Mouse (Mus musculus) G1E (cell line): ENCODE data around the gene Auts2. TPM values are rescaled to one million over a fixed set of nuclear protein-coding genes. Genes with fewer than 3 reads are reported as not detected.

Experiments
- ATAC-seq: 2 replicates; pipeline ENCODE4 v1.8.0; 2016; ENCODE audit warnings: mild to moderate bottlenecking; ENCODE audit not compliant: insufficient number of reproducible peaks, poor library complexity, low FRiP score, severe bottlenecking; ENCODE audit errors: extremely low read depth
- DNase-seq: peaks from one replicate; pipeline ENCODE4 v3.0.0; 2012; ENCODE audit warnings: low spot score
- H3K27me3 ChIP-seq: 2 replicates; pipeline ENCODE4 v1.6.1; 2012; ENCODE audit warnings: mild to moderate bottlenecking, low read length, inconsistent platforms; ENCODE audit not compliant: insufficient read depth
- H3K36me3 ChIP-seq: replicated peaks from 2 replicates; pipeline ENCODE3; 2012; ENCODE audit warnings: mild to moderate bottlenecking, inconsistent platforms
- H3K4me1 ChIP-seq: 2 replicates; pipeline ENCODE4 v1.6.1; 2012; ENCODE audit warnings: low read depth, low read length, inconsistent platforms, mixed read lengths; ENCODE audit not compliant: insufficient read depth
- H3K4me3 ChIP-seq: 2 replicates; pipeline ENCODE4 v1.5.1; 2012; ENCODE audit warnings: low read depth, mild to moderate bottlenecking, inconsistent platforms, low read length, moderate library complexity, mixed read lengths
- H3K9me3 ChIP-seq: replicated peaks from 2 replicates; pipeline ENCODE4 v1.6.1; 2012; ENCODE audit warnings: inconsistent platforms
- CTCF ChIP-seq: IDR thresholded peaks from 2 replicates; pipeline ENCODE4 v1.5.1; 2012; ENCODE audit warnings: low read depth, low read length, inconsistent platforms, mixed read lengths
- GATA1 ChIP-seq: IDR thresholded peaks from 2 replicates; pipeline ENCODE4 v1.6.1; 2012; ENCODE audit warnings: borderline replicate concordance, low read length, inconsistent platforms, mixed read lengths
- GATA2 ChIP-seq: IDR thresholded peaks from 2 replicates; pipeline ENCODE4 v1.6.1; 2012; ENCODE audit warnings: low read depth, low read length, inconsistent platforms, borderline replicate concordance
- POLR2AphosphoS5 ChIP-seq: IDR thresholded peaks from 2 replicates; pipeline ENCODE4 v1.6.1; 2012; ENCODE audit warnings: low read depth, low read length, inconsistent platforms; ENCODE audit not compliant: insufficient replicate concordance
- TAL1 ChIP-seq: conservative IDR thresholded peaks from 2 replicates; pipeline ENCODE4 v1.6.1; 2012; ENCODE audit warnings: low read depth, low read length, inconsistent platforms, mixed read lengths
- polyA plus RNA-seq: library from polyadenylated mRNA; stranded (reverse); fragments of >175 nt; gene quantifications from 2 replicates; pipeline ENCODE4 v1.2.3, GENCODE M21; 2012
- total RNA-seq, 2 experiments: library from RNA; stranded (forward) in 1 of 2; stranded (reverse) in 1 of 2; fragments of 200-1000 nt in 1 of 2; fragments of >200 nt in 1 of 2; fragmentation: Nextera tagmentation in 1 of 2; gene quantifications; 2 replicates each; pipeline ENCODE4 v1.2.3; 2014 to 2017

The Auts2 gene
- total and polyA plus RNA-seq, 3 experiments, result 0.09 to 1.3 (median 0.90) TPM

DNA sequence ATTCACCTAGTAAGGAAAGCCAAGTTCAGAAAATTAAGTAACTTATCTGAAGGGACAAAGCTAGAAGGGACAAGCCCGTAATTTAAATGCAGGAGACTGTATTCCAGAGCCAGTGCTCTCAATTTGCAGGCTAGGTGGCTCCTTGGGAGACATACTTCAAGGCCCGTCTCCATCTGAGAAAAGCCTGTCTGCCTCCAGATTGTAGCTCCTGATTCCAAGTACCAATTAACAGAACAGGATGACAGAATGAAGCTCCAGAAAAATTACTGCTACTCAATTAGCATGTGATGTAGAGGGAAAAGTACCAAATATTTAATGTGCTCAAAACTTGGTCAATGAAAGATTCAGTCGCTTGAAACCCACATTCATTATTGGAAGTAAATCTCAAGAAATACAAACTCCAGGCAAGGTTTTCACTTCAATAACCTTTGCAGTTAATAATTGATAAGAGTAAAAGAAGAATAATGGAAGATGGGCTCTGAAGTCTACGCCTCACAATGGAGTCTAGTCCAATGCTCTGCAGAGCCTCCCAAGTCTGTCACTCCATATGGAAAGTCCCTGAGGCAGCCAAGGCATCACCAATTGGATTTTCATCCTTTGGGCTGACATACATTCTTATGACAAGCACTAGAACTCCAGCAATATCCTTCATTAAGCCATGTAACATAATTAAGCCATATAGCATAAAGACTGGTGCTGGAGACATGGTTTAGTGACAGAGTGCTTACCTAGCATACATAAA, 97.8 kb downstream of the Auts2 start:
- H3K9me3 ChIP-seq, result no peaks in the 10 kb centered on the region; the same call in 1 of the 2 replicates

GRCm38 (mm10) chr5:132442948-132443347, 100.2 kb downstream of the Auts2 start:
- H3K4me1 ChIP-seq, result no peaks in the 10 kb centered on the region
- TF ChIP-seq CTCF (no peak), POLR2AphosphoS5 (no peak), TAL1 (no peak), GATA1 (no peak), GATA2 (no peak)

More for the DNA sequence above, 97.8 kb downstream of the Auts2 start:
- no peaks in the 10 kb centered on the region for H3K4me1 ChIP-seq
- H3K36me3 ChIP-seq, result no peaks in the 10 kb centered on the region
- ATAC-seq, result no peak
- no peak for TF ChIP-seq POLR2AphosphoS5
- TF ChIP-seq TAL1, result no peak
- TF ChIP-seq GATA2, result no peak
- no peak for TF ChIP-seq GATA1
- TF ChIP-seq CTCF, result no peak
- no peak for DNase-seq
- no peak overlapping the region for H3K4me3 ChIP-seq
- peaks cover 12% of the 10 kb centered on the region for H3K27me3 ChIP-seq

DNA sequence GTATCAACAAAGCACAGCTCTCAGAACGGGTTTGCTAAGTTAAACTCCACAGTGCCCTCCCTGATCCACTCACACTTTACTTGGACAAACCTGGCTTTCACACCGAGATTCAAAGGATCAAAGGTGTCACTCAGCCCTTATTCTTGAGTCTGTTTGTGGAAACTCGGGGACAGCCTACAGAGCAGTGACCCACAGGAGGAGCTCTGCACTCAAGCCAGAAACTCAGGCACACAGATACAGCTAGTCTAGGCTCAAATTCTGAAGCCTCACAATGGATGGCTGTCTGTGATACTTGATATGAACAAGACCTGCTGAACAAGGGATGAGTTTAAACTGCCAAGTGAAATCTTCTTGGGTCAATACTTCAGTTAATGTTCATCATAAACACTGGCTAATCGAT, 104.7 kb downstream of the Auts2 start:
- no peaks in the 10 kb centered on the region for H3K36me3 ChIP-seq
- H3K27me3 ChIP-seq, result peaks cover 5% of the 10 kb centered on the region; the same call in 1 of the 2 replicates
- TF ChIP-seq GATA1, result no peak
- TF ChIP-seq POLR2AphosphoS5, result no peak
- TF ChIP-seq TAL1, result no peak
- TF ChIP-seq CTCF, result no peak
- no peak for TF ChIP-seq GATA2
- H3K4me1 ChIP-seq, result 0 out of 2 replicates have a peak, but pooled peaks cover under 1% of the 10 kb centered on the region
- no peaks in the 10 kb centered on the region; the same call in 1 of the 2 replicates for H3K9me3 ChIP-seq
- ATAC-seq, result no peak
- no peak overlapping the region for H3K4me3 ChIP-seq
- DNase-seq, result no peak

More at GRCm38 (mm10) chr5:132442948-132443347, 100.2 kb downstream of the Auts2 start:
- ATAC-seq (no peak), DNase-seq (no peak)
- H3K9me3 ChIP-seq, result no peaks in the 10 kb centered on the region; the same call in 1 of the 2 replicates
- no peaks in the 10 kb centered on the region for H3K36me3 ChIP-seq
- peaks cover 11% of the 10 kb centered on the region for H3K27me3 ChIP-seq
- no peak overlapping the region for H3K4me3 ChIP-seq

GRCm38 (mm10) chr5:132437994-132438393, 105.2 kb downstream of the Auts2 start:
- no peaks in the 10 kb centered on the region; the same call in 1 of the 2 replicates for H3K9me3 ChIP-seq
- H3K4me1 ChIP-seq, result peaks cover 4% of the 10 kb centered on the region
- ATAC-seq, result no peak
- no peak for TF ChIP-seq POLR2AphosphoS5
- TF ChIP-seq GATA1, result no peak
- no peak for TF ChIP-seq TAL1
- TF ChIP-seq GATA2, result no peak
- TF ChIP-seq CTCF, result no peak
- DNase-seq, result no peak
- H3K27me3 ChIP-seq, result peaks cover 4% of the 10 kb centered on the region; the same call in 1 of the 2 replicates
- H3K4me3 ChIP-seq, result no peak overlapping the region
- no peaks in the 10 kb centered on the region for H3K36me3 ChIP-seq

- Histone ChIP-seq H3K27me3 (0 out of 2 replicates have a peak, but pooled peaks cover 3% of the 10 kb centered on the region), H3K4me1 (peaks cover 4% of the 10 kb centered on the region), H3K36me3 (no peaks in the 10 kb centered on the region), H3K4me3 (no peak overlapping the region), H3K9me3 (no peaks in the 10 kb centered on the region)
- TF ChIP-seq CTCF (no peak), POLR2AphosphoS5 (no peak), TAL1 (no peak), GATA2 (no peak), GATA1 (no peak)
- DNase-seq (no peak), ATAC-seq (no peak)
Measured at GRCm38 (mm10) chr5:132437478-132437877, 105.7 kb downstream of the Auts2 start.

GRCm38 (mm10) chr5:132436901-132437300, 106.2 kb downstream of the Auts2 start:
- ATAC-seq (no peak), DNase-seq (no peak)
- TF ChIP-seq CTCF (no peak), TAL1 (no peak), POLR2AphosphoS5 (no peak), GATA1 (no peak), GATA2 (no peak)
- Histone ChIP-seq H3K4me1 (peaks cover 4% of the 10 kb centered on the region), H3K4me3 (no peak overlapping the region), H3K27me3 (0 out of 2 replicates have a peak, but pooled peaks cover 3% of the 10 kb centered on the region), H3K9me3 (no peaks in the 10 kb centered on the region), H3K36me3 (no peaks in the 10 kb centered on the region)

- 0 out of 2 replicates have a peak, but pooled peaks cover 3% of the 10 kb centered on the region for H3K27me3 ChIP-seq
- H3K4me1 ChIP-seq, result peaks cover 4% of the 10 kb centered on the region
- ATAC-seq (no peak), DNase-seq (no peak)
- H3K9me3 ChIP-seq, result no peaks in the 10 kb centered on the region
- H3K36me3 ChIP-seq, result no peaks in the 10 kb centered on the region
- no peak overlapping the region for H3K4me3 ChIP-seq
- TF ChIP-seq POLR2AphosphoS5, result no peak
- no peak for TF ChIP-seq GATA1
- TF ChIP-seq GATA2, result no peak
- TF ChIP-seq TAL1, result no peak
- TF ChIP-seq CTCF, result no peak
Measured at GRCm38 (mm10) chr5:132436473-132436872, 106.7 kb downstream of the Auts2 start.
